Mouse (Mus musculus): ENCODE results near the gene 1700007K13Rik. TPM values are rescaled to one million over a fixed set of nuclear protein-coding genes. Genes with fewer than 3 reads are reported as not detected.

1700007K13Rik gene
- polyA plus RNA-seq, 1 experiment from 2014 or later: 0.69 TPM

- Histone ChIP-seq H3K36me3 (no peaks in the 10 kb centered on the region), H3K27me3 (no peaks in the 10 kb centered on the region), H3K4me3 (no peak overlapping the region), H3K9me3 (no peaks in the 10 kb centered on the region), H3K9ac (no peak overlapping the region), H3K4me2 (replicated peaks) (no peak overlapping the region), H3K27ac (no peak overlapping the region), H3K4me1 (peaks cover 4% of the 10 kb centered on the region; the same call in 1 of the 2 replicates)
- WGBS: 85% methylated on average over 6 of the region's 6 CpGs
- no peak for ATAC-seq (ENCODE audit: insufficient number of reproducible peaks, insufficient read depth, low FRiP score, low TSS enrichment)
Measured at GRCm38 (mm10) chr2:28412936-28413335, 53.2 kb downstream of the 1700007K13Rik start.

Other genes with a start within 250 kb of the 1700007K13Rik start
- 7.2 TPM in 2 replicates for gene Ppp1r26, start 19.5 kb downstream of the 1700007K13Rik start, polyA plus RNA-seq (2016; fragmentation: Nextera tagmentation; extraction: Ambion mirVana)
- gene Mrps2, start 1.7 kb upstream of the 1700007K13Rik start, polyA plus RNA-seq (2016; fragmentation: Nextera tagmentation; extraction: Ambion mirVana): 57.5 and 61.8 TPM in 2 replicates
- 0.36 TPM in 1 of 2 replicates, not detected in the other for gene Gbgt1, start 30.6 kb upstream of the 1700007K13Rik start, polyA plus RNA-seq (2016; fragmentation: Nextera tagmentation; extraction: Ambion mirVana)
- 0.87 TPM in 1 of 2 replicates, not detected in the other for gene Gm10134, start 39.8 kb upstream of the 1700007K13Rik start, polyA plus RNA-seq (2016; fragmentation: Nextera tagmentation; extraction: Ambion mirVana)
- 64.1 and 66.1 TPM in 2 replicates for gene Ralgds, start 46.8 kb upstream of the 1700007K13Rik start, polyA plus RNA-seq (2016; fragmentation: Nextera tagmentation; extraction: Ambion mirVana)
- not detected in 2 replicates for gene Cel, start 97.1 kb upstream of the 1700007K13Rik start, polyA plus RNA-seq (2016; fragmentation: Nextera tagmentation; extraction: Ambion mirVana)
- 52.4 and 53.6 TPM in 2 replicates for gene Gtf3c5, start 117.4 kb upstream of the 1700007K13Rik start, polyA plus RNA-seq (2016; fragmentation: Nextera tagmentation; extraction: Ambion mirVana)
- gene Gfi1b, start 155.7 kb upstream of the 1700007K13Rik start, polyA plus RNA-seq (2016; fragmentation: Nextera tagmentation; extraction: Ambion mirVana): 0.97 and 1.0 TPM in 2 replicates
- 25.3 and 26.4 TPM in 2 replicates for gene Tsc1, start 174.9 kb upstream of the 1700007K13Rik start, polyA plus RNA-seq (2016; fragmentation: Nextera tagmentation; extraction: Ambion mirVana)
- gene Spaca9, start 233.4 kb upstream of the 1700007K13Rik start, polyA plus RNA-seq (2016; fragmentation: Nextera tagmentation; extraction: Ambion mirVana): 0.57 and 1.0 TPM in 2 replicates
- 0.80 and 0.97 TPM in 2 replicates for gene Ak8, start 233.8 kb upstream of the 1700007K13Rik start, polyA plus RNA-seq (2016; fragmentation: Nextera tagmentation; extraction: Ambion mirVana)

All from embryonic facial prominence, embryonic 12.5 days (tissue).